Mouse (Mus musculus) heart, embryonic 11.5 days (tissue): Measurements from ENCODE around the gene Sorl1. TPM values are rescaled to one million over a fixed set of nuclear protein-coding genes. Genes with fewer than 3 reads are reported as not detected.

Source experiments
- ATAC-seq: fragments of 200-750 bp; cut with Nextera tagmentation; replicated peaks from 2 replicates; pipeline ENCODE4 v1.8.0; 2017; ENCODE audit warnings: moderate library complexity; ENCODE audit not compliant: insufficient number of reproducible peaks, low FRiP score, low TSS enrichment
- H3K27ac ChIP-seq: fragments of 300-500 bp; sonication (generic); 2 replicates; pipeline ENCODE4 v1.5.1; 2014; ENCODE audit warnings: mild to moderate bottlenecking, low read depth, low read length
- H3K27me3 ChIP-seq: fragments of 300-500 bp; sonication (generic); 2 replicates; pipeline ENCODE4 v1.6.1; 2014; ENCODE audit warnings: mild to moderate bottlenecking, low read length, mixed read lengths; ENCODE audit not compliant: control insufficient read depth, insufficient read depth
- H3K36me3 ChIP-seq: fragments of 300-500 bp; sonication (generic); 2 replicates; pipeline ENCODE4 v1.6.1; 2014; ENCODE audit warnings: mild to moderate bottlenecking, low read length, moderate library complexity, mixed read lengths; ENCODE audit not compliant: control insufficient read depth, insufficient read depth
- H3K4me1 ChIP-seq: fragments of 300-500 bp; sonication (generic); 2 replicates; pipeline ENCODE4 v1.6.1; 2014; ENCODE audit warnings: low read length; ENCODE audit not compliant: control insufficient read depth, insufficient read depth
- H3K4me2 ChIP-seq: fragments of 300-500 bp; sonication (generic); 2 replicates; pipeline ENCODE4 v1.6.1; 2014; ENCODE audit warnings: mild to moderate bottlenecking, moderate library complexity
- H3K4me3 ChIP-seq: fragments of 300-500 bp; sonication (generic); 2 replicates; pipeline ENCODE4 v1.5.1; 2014; ENCODE audit warnings: low read depth, low read length
- H3K9ac ChIP-seq: fragments of 300-500 bp; sonication (generic); 2 replicates; pipeline ENCODE4 v1.6.1; 2014; ENCODE audit warnings: mild to moderate bottlenecking, low read depth, low read length, moderate library complexity
- H3K9me3 ChIP-seq: fragments of 300-500 bp; sonication (generic); replicated peaks from 2 replicates; pipeline ENCODE4 v1.6.1; 2016; ENCODE audit warnings: low read length; ENCODE audit not compliant: control insufficient read depth
- WGBS: fragments of 180-500 bp; shearing (Covaris S2); extraction: QIAGEN DNeasy Blood & Tissue Kit; methylation state at CpG from one replicate; pipeline ENCODE4 v1.1.7; 2014; ENCODE audit not compliant: insufficient replicate concordance; 5-methylcytosine and 5-hydroxymethylcytosine counted together
- polyA plus RNA-seq: library from polyadenylated mRNA; unstranded; fragments of >200 nt; fragmentation: Nextera tagmentation; extraction: Ambion mirVana; gene quantifications from 2 replicates; pipeline ENCODE4 v1.2.1, GENCODE M21; 2014

Gene Sorl1
- polyA plus RNA-seq, 1 experiment from 2014 or later = 7.6 TPM

DNA sequence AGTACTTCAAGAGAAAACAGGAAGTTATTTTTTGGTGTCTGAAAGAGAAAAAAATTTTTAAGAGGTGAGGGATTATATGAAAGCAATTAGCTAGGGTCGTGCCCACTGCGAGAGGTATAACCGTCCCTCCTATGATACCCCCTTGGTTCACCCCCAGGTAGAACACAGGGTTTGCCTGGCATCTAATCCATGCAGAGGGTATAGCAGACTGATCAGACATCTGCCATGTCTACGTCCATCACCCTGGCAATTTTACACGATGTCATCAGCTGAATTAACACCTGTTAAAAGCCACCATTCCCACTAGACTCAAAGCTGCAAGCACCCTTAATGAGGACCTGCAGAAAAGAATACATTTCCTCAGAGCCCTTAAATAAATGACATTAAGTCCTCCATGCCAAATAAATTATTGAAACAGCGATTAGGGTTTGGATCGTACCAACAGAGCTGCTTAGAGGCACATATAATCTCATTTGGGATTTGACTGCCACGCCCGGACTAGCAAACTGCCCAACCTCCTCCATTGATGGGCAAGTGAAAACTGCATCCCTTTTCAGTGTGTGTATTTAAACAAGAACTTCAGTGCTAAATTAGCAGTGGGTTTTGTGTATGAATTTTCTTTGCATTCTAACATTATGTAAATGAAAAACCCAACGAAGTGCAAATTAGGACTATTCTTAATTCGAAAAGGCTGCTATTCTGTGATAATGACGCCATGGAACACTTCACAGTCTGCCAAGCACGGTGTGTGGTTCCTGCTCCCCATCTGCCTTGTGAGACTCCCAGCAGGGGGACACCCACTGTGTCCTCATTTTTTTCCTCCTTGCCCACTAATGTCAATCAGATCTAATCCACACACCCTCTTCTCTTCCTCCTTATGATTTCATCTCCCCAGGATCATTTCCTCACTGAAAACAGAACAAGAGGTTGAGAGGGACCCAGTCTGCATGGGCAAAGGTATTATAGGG lies 7.0 kb upstream of the Sorl1 start:
- no peaks in the 10 kb centered on the region for H3K4me1 ChIP-seq
- 73% methylated on average over 13 of the region's 13 CpGs for WGBS
- H3K4me2 ChIP-seq = no peak overlapping the region
- no peaks in the 10 kb centered on the region for H3K36me3 ChIP-seq
- no peak for ATAC-seq
- no peaks in the 10 kb centered on the region for H3K27me3 ChIP-seq
- no peak overlapping the region for H3K9ac ChIP-seq
- H3K4me3 ChIP-seq = no peak overlapping the region
- H3K9me3 ChIP-seq = no peaks in the 10 kb centered on the region
- no peak overlapping the region for H3K27ac ChIP-seq

- Histone ChIP-seq H3K9ac (no peak overlapping the region), H3K9me3 (no peaks in the 10 kb centered on the region), H3K4me1 (no peaks in the 10 kb centered on the region; the same call in 1 of the 2 replicates), H3K36me3 (no peaks in the 10 kb centered on the region), H3K4me2 (no peak overlapping the region), H3K27ac (no peak overlapping the region), H3K27me3 (peaks cover 6% of the 10 kb centered on the region), H3K4me3 (no peak overlapping the region)
- WGBS = 68% methylated on average over 5 of the region's 5 CpGs
- ATAC-seq = no peak
Measured at GRCm38 (mm10) chr9:42127983-42128382, 3.9 kb upstream of the Sorl1 start.

- WGBS = 74% methylated on average over 9 of the region's 9 CpGs
- Histone ChIP-seq H3K4me1 (peaks cover 2% of the 10 kb centered on the region; the same call in 1 of the 2 replicates), H3K9me3 (no peaks in the 10 kb centered on the region), H3K4me3 (no peak overlapping the region), H3K27ac (no peak overlapping the region), H3K27me3 (peaks cover 16% of the 10 kb centered on the region), H3K4me2 (no peak overlapping the region), H3K9ac (no peak overlapping the region), H3K36me3 (no peaks in the 10 kb centered on the region)
- ATAC-seq = no peak
Measured at GRCm38 (mm10) chr9:42125262-42125982, 1.3 kb upstream of the Sorl1 start.

DNA sequence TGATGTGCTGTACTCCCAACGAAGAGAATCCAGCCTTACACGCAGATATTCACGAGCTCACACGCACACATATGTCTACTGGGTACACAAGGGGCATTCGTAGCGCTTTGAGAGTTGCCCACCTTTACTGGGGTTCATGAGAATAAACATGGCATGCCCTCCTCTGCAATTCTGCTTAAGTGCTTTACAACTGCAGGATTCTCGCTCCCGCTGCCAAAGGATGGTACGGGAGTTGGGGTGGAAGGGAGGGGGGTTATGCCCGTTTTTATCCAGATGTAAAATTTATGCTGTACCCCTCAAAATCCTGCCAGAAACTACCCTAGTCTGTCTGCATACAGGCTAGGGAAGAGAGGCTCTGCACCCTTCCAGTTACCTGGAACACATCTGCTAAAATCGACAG lies 893 bp downstream of the Sorl1 start:
- peak overlapping the region; percentile 76 for H3K9ac ChIP-seq

GRCm38 (mm10) chr9:42122441-42122840 lies 1.7 kb downstream of the Sorl1 start:
- ATAC-seq = no peak
- peaks cover 16% of the 10 kb centered on the region for H3K27me3 ChIP-seq
- 78% methylated on average over 6 of the region's 6 CpGs for WGBS
- peaks cover 2% of the 10 kb centered on the region; the same call in 1 of the 2 replicates for H3K4me1 ChIP-seq
- H3K4me2 ChIP-seq = peak overlapping the region; percentile 88; the same call in 1 of the 2 replicates
- no peak overlapping the region for H3K4me3 ChIP-seq
- H3K27ac ChIP-seq = no peak overlapping the region
- no peaks in the 10 kb centered on the region for H3K9me3 ChIP-seq
- no peak overlapping the region for H3K9ac ChIP-seq
- H3K36me3 ChIP-seq = no peaks in the 10 kb centered on the region

More for the DNA sequence above, 893 bp downstream of the Sorl1 start:
- H3K4me2 ChIP-seq = peak overlapping the region; percentile 88
- no peak overlapping the region for H3K27ac ChIP-seq
- whole genome bisulfite sequencing = 29% methylated on average over 11 of the region's 11 CpGs
- H3K4me3 ChIP-seq = peak overlapping the region; percentile 79
- H3K27me3 ChIP-seq = peaks cover 16% of the 10 kb centered on the region
- ATAC-seq = no peak
- no peaks in the 10 kb centered on the region for H3K36me3 ChIP-seq
- no peaks in the 10 kb centered on the region for H3K9me3 ChIP-seq
- peaks cover 2% of the 10 kb centered on the region; the same call in 1 of the 2 replicates for H3K4me1 ChIP-seq

DNA sequence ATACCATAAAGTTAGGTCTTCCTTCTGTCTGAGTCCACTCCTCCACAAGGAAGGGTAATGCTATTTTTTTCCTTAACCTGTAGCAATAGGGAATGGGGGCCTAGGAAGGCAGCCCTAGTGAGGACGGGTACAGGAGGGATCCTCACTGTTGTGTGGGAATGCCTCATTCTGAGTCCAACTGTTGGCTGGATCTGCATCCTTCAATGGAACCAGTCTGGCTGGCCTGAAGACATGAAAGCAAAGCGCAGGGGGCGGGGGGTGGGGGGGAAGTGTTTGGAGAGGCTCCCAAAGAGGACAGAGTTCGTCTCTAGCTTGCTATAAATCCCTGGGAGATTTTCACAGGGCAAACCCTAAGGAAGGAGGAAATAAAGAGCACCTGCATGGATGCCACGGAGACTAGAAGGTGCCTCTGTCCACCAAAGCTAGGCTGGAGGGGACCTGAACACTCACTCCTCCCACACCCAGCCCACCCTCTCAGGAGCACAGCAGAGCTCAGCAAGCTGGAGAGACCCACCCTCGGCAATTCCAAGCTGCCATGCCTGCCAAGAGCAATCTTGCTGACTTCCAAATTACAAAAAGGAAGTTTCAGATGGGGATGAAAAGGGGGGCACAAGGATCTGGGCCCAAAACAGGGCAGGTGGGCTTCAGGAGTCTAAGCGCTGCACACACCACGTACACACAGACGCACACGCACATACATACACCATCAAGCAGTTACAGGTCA lies 2.3 kb downstream of the Sorl1 start:
- ATAC-seq = no peak
- Histone ChIP-seq H3K4me1 (peaks cover 5% of the 10 kb centered on the region; the same call in 1 of the 2 replicates), H3K4me2 (no peak overlapping the region), H3K36me3 (no peaks in the 10 kb centered on the region), H3K9ac (no peak overlapping the region), H3K27me3 (peaks cover 16% of the 10 kb centered on the region), H3K27ac (no peak overlapping the region), H3K9me3 (no peaks in the 10 kb centered on the region), H3K4me3 (no peak overlapping the region)
- 73% methylated on average over 10 of the region's 10 CpGs for WGBS

- ATAC-seq = no peak
- H3K4me2 ChIP-seq = no peak overlapping the region
- H3K27ac ChIP-seq = no peak overlapping the region
Measured at GRCm38 (mm10) chr9:42116418-42117056, 7.6 kb downstream of the Sorl1 start.

DNA sequence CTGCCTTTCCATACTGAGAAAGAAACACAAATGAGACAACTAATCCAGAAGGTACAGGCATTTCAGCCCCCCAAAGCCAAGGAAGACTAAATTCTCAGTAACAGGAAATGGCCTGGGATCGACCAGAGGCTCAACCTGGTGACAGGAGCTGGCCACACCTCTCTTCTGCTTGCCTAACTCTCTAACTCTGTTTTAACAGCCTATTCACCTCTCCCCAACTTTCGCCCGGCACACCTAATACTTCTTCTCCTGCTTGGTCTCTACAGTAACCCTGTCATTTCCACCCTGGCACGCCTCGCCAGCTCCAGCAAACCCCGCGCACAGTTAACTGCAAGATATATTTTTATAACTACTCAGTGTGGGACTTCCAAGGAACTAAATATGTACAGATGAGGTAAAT lies 9.0 kb downstream of the Sorl1 start:
- no peaks in the 10 kb centered on the region for H3K27me3 ChIP-seq

More at GRCm38 (mm10) chr9:42116418-42117056, 7.6 kb downstream of the Sorl1 start:
- Histone ChIP-seq H3K9me3 (no peaks in the 10 kb centered on the region), H3K9ac (no peak overlapping the region), H3K4me3 (no peak overlapping the region), H3K27me3 (no peaks in the 10 kb centered on the region), H3K4me1 (0 out of 2 replicates have a peak, but pooled peaks cover 8% of the 10 kb centered on the region), H3K36me3 (no peaks in the 10 kb centered on the region)
- 57% methylated on average over 10 of the region's 10 CpGs for WGBS

More for the DNA sequence above, 9.0 kb downstream of the Sorl1 start:
- Histone ChIP-seq H3K4me2 (no peak overlapping the region), H3K4me3 (no peak overlapping the region), H3K9me3 (no peaks in the 10 kb centered on the region), H3K4me1 (0 out of 2 replicates have a peak, but pooled peaks cover 8% of the 10 kb centered on the region), H3K27ac (no peak overlapping the region), H3K9ac (no peak overlapping the region), H3K36me3 (no peaks in the 10 kb centered on the region)
- no peak for ATAC-seq
- WGBS = 69% methylated on average over 7 of the region's 7 CpGs
